Mouse (Mus musculus): Measurements from ENCODE around the gene Slc51a. TPM values are rescaled to one million over a fixed set of nuclear protein-coding genes. Genes with fewer than 3 reads are reported as not detected.

The Slc51a gene
- polyA plus RNA-seq, 1 experiment from 2014 or later = 0.18 TPM

GRCm38 (mm10) chr16:32516006-32516962 lies 28.6 kb upstream of the Slc51a start:
- H3K27ac ChIP-seq (replicated peaks) = peak overlapping the region; percentile 97
- no peaks in the 10 kb centered on the region for H3K36me3 ChIP-seq
- peak overlapping the region; percentile 40 for H3K4me2 ChIP-seq (replicated peaks)
- H3K27me3 ChIP-seq = peaks cover 2% of the 10 kb centered on the region; the same call in 1 of the 2 replicates
- peak overlapping the region; percentile 20 for H3K4me3 ChIP-seq
- peak overlapping the region; percentile 32; the same call in 1 of the 2 replicates for H3K9ac ChIP-seq (replicated peaks)
- peak; percentile 94 for ATAC-seq (ENCODE audit: low FRiP score, low read depth)
- peaks cover 26% of the 10 kb centered on the region for H3K4me1 ChIP-seq
- 4% methylated on average over 21 of the region's 21 CpGs for WGBS
- H3K9me3 ChIP-seq = no peaks in the 10 kb centered on the region

- Histone ChIP-seq H3K4me2 (replicated peaks) (no peak overlapping the region), H3K36me3 (no peaks in the 10 kb centered on the region), H3K27ac (replicated peaks) (no peak overlapping the region), H3K9ac (replicated peaks) (no peak overlapping the region), H3K9me3 (no peaks in the 10 kb centered on the region), H3K27me3 (peaks cover 9% of the 10 kb centered on the region), H3K4me1 (peaks cover 16% of the 10 kb centered on the region), H3K4me3 (no peak overlapping the region)
- ATAC-seq (ENCODE audit: low FRiP score, low read depth) = no peak
- WGBS = 91% methylated on average over 6 of the region's 6 CpGs
Observed at GRCm38 (mm10) chr16:32513948-32514347, 26.3 kb upstream of the Slc51a start.

GRCm38 (mm10) chr16:32513401-32513800 lies 25.7 kb upstream of the Slc51a start:
- no peak overlapping the region for H3K4me3 ChIP-seq
- peaks cover 9% of the 10 kb centered on the region for H3K27me3 ChIP-seq
- no peak overlapping the region for H3K9ac ChIP-seq (replicated peaks)
- H3K4me2 ChIP-seq (replicated peaks) = no peak overlapping the region
- H3K27ac ChIP-seq (replicated peaks) = no peak overlapping the region; the same call in 1 of the 2 replicates
- no peak for ATAC-seq (ENCODE audit: low FRiP score, low read depth)
- H3K4me1 ChIP-seq = peaks cover 16% of the 10 kb centered on the region
- no peaks in the 10 kb centered on the region for H3K9me3 ChIP-seq
- WGBS = 93% methylated on average over 6 of the region's 6 CpGs
- no peaks in the 10 kb centered on the region for H3K36me3 ChIP-seq

- no peak for ATAC-seq (ENCODE audit: low FRiP score, low read depth)
- peaks cover 16% of the 10 kb centered on the region for H3K4me1 ChIP-seq
- 82% methylated on average over 3 of the region's 3 CpGs for WGBS
- no peak overlapping the region for H3K4me2 ChIP-seq (replicated peaks)
- H3K4me3 ChIP-seq = no peak overlapping the region
- no peak overlapping the region for H3K9ac ChIP-seq (replicated peaks)
- H3K27ac ChIP-seq (replicated peaks) = no peak overlapping the region; the same call in 1 of the 2 replicates
- no peaks in the 10 kb centered on the region for H3K36me3 ChIP-seq
- no peaks in the 10 kb centered on the region for H3K9me3 ChIP-seq
- peaks cover 9% of the 10 kb centered on the region for H3K27me3 ChIP-seq
Observed at GRCm38 (mm10) chr16:32512921-32513320, 25.2 kb upstream of the Slc51a start.

GRCm38 (mm10) chr16:32511827-32512490 lies 24.3 kb upstream of the Slc51a start:
- Histone ChIP-seq H3K4me3 (no peak overlapping the region), H3K36me3 (no peaks in the 10 kb centered on the region), H3K9ac (replicated peaks) (no peak overlapping the region), H3K4me2 (replicated peaks) (no peak overlapping the region), H3K4me1 (peaks cover 16% of the 10 kb centered on the region), H3K27me3 (peaks cover 9% of the 10 kb centered on the region), H3K9me3 (no peaks in the 10 kb centered on the region), H3K27ac (replicated peaks) (no peak overlapping the region)
- 91% methylated on average over 8 of the region's 8 CpGs for WGBS
- no peak for ATAC-seq (ENCODE audit: low FRiP score, low read depth)

GRCm38 (mm10) chr16:32511338-32511734 lies 23.7 kb upstream of the Slc51a start:
- Histone ChIP-seq H3K36me3 (no peaks in the 10 kb centered on the region), H3K4me3 (no peak overlapping the region), H3K27ac (replicated peaks) (no peak overlapping the region), H3K27me3 (peaks cover 9% of the 10 kb centered on the region), H3K4me2 (replicated peaks) (no peak overlapping the region), H3K4me1 (peaks cover 14% of the 10 kb centered on the region), H3K9ac (replicated peaks) (no peak overlapping the region), H3K9me3 (no peaks in the 10 kb centered on the region)
- ATAC-seq (ENCODE audit: low FRiP score, low read depth) = no peak
- 83% methylated on average over 3 of the region's 3 CpGs for WGBS

GRCm38 (mm10) chr16:32510399-32511337 lies 23.0 kb upstream of the Slc51a start:
- Histone ChIP-seq H3K27me3 (peaks cover 16% of the 10 kb centered on the region), H3K4me3 (no peak overlapping the region), H3K27ac (replicated peaks) (no peak overlapping the region), H3K9ac (replicated peaks) (no peak overlapping the region), H3K36me3 (no peaks in the 10 kb centered on the region), H3K4me2 (replicated peaks) (no peak overlapping the region), H3K9me3 (no peaks in the 10 kb centered on the region), H3K4me1 (peaks cover 9% of the 10 kb centered on the region)
- ATAC-seq (ENCODE audit: low FRiP score, low read depth) = no peak
- 75% methylated on average over 18 of the region's 18 CpGs for WGBS

GRCm38 (mm10) chr16:32509066-32509942 lies 21.6 kb upstream of the Slc51a start:
- WGBS = 64% methylated on average over 9 of the region's 9 CpGs
- no peaks in the 10 kb centered on the region for H3K9me3 ChIP-seq
- ATAC-seq (ENCODE audit: low FRiP score, low read depth) = no peak
- H3K27ac ChIP-seq (replicated peaks) = peak overlapping the region; percentile 1; the same call in 1 of the 2 replicates
- no peak overlapping the region for H3K9ac ChIP-seq (replicated peaks)
- no peak overlapping the region for H3K4me3 ChIP-seq
- no peaks in the 10 kb centered on the region for H3K36me3 ChIP-seq
- peaks cover 16% of the 10 kb centered on the region for H3K27me3 ChIP-seq
- peaks cover 2% of the 10 kb centered on the region; the same call in 1 of the 2 replicates for H3K4me1 ChIP-seq
- H3K4me2 ChIP-seq (replicated peaks) = no peak overlapping the region

GRCm38 (mm10) chr16:32508506-32509065 lies 20.9 kb upstream of the Slc51a start:
- Histone ChIP-seq H3K4me1 (0 out of 2 replicates have a peak, but pooled peaks cover 2% of the 10 kb centered on the region), H3K27me3 (peaks cover 19% of the 10 kb centered on the region), H3K36me3 (no peaks in the 10 kb centered on the region), H3K4me2 (replicated peaks) (no peak overlapping the region), H3K9ac (replicated peaks) (no peak overlapping the region), H3K27ac (replicated peaks) (peak overlapping the region; percentile 1; the same call in 1 of the 2 replicates), H3K4me3 (no peak overlapping the region), H3K9me3 (no peaks in the 10 kb centered on the region)
- no peak for ATAC-seq (ENCODE audit: low FRiP score, low read depth)
- 40% methylated on average over 3 of the region's 3 CpGs for WGBS

GRCm38 (mm10) chr16:32508035-32508434 lies 20.4 kb upstream of the Slc51a start:
- no peak overlapping the region for H3K4me3 ChIP-seq
- 90% methylated on average over 5 of the region's 5 CpGs for WGBS

More at GRCm38 (mm10) chr16:32508035-32508434, 20.4 kb upstream of the Slc51a start:
- H3K9me3 ChIP-seq = no peaks in the 10 kb centered on the region
- H3K9ac ChIP-seq (replicated peaks) = no peak overlapping the region
- H3K27ac ChIP-seq (replicated peaks) = no peak overlapping the region
- H3K4me1 ChIP-seq = 0 out of 2 replicates have a peak, but pooled peaks cover 2% of the 10 kb centered on the region
- H3K4me2 ChIP-seq (replicated peaks) = no peak overlapping the region
- H3K36me3 ChIP-seq = no peaks in the 10 kb centered on the region
- peaks cover 22% of the 10 kb centered on the region for H3K27me3 ChIP-seq
- ATAC-seq (ENCODE audit: low FRiP score, low read depth) = no peak

Measured in midbrain, embryonic 12.5 days (tissue).